Mouse (Mus musculus) liver, embryonic 11.5 days (tissue): ENCODE results near the gene Ift122. TPM values are rescaled to one million over a fixed set of nuclear protein-coding genes. Genes with fewer than 3 reads are reported as not detected.

Experiments
- ATAC-seq: fragments of 200-750 bp; cut with Nextera tagmentation; replicated peaks from 2 replicates; pipeline ENCODE4 v1.8.0; 2017; ENCODE audit warnings: moderate number of reproducible peaks, mild to moderate bottlenecking, moderate TSS enrichment, moderate library complexity; ENCODE audit not compliant: low FRiP score
- DNase-seq: peaks from one replicate; pipeline ENCODE4 v3.0.0-alpha.2; 2017; ENCODE audit warnings: low spot score
- H3K27ac ChIP-seq: fragments of 300-500 bp; sonication (generic); 2 replicates; pipeline ENCODE4 v1.5.1; 2014; ENCODE audit warnings: mild to moderate bottlenecking, low read depth, low read length, control low read depth
- H3K27me3 ChIP-seq: fragments of 300-500 bp; sonication (generic); replicated peaks from 2 replicates; pipeline ENCODE4 v1.6.1; 2014; ENCODE audit warnings: low read length, mixed read lengths; ENCODE audit not compliant: control insufficient read depth, insufficient read depth
- H3K36me3 ChIP-seq: fragments of 300-500 bp; sonication (generic); 2 replicates; pipeline ENCODE4 v1.6.1; 2014; ENCODE audit warnings: mild to moderate bottlenecking, low read length, moderate library complexity, mixed read lengths; ENCODE audit not compliant: control insufficient read depth, insufficient read depth
- H3K4me1 ChIP-seq: fragments of 300-500 bp; sonication (generic); replicated peaks from 2 replicates; pipeline ENCODE4 v1.6.1; 2014; ENCODE audit warnings: low read length, mixed read lengths; ENCODE audit not compliant: control insufficient read depth, insufficient read depth
- H3K4me2 ChIP-seq: fragments of 300-500 bp; sonication (generic); 2 replicates; pipeline ENCODE4 v1.6.1; 2014; ENCODE audit warnings: mild to moderate bottlenecking, control low read depth, moderate library complexity
- H3K4me3 ChIP-seq: fragments of 300-500 bp; sonication (generic); 2 replicates; pipeline ENCODE4 v1.5.1; 2014; ENCODE audit warnings: low read depth, low read length, control low read depth
- H3K9ac ChIP-seq: fragments of 300-500 bp; sonication (generic); 2 replicates; pipeline ENCODE4 v1.6.1; 2014; ENCODE audit warnings: low read depth, low read length, control low read depth
- H3K9me3 ChIP-seq: fragments of 300-500 bp; sonication (generic); 2 replicates; pipeline ENCODE4 v1.6.1; 2016; ENCODE audit warnings: low read length, inconsistent platforms, mixed read lengths; ENCODE audit not compliant: control insufficient read depth
- WGBS: fragments of 180-500 bp; shearing (Covaris S2); extraction: QIAGEN DNeasy Blood & Tissue Kit; methylation state at CpG from one replicate; pipeline ENCODE4 v1.1.7; 2014; 5-methylcytosine and 5-hydroxymethylcytosine counted together
- polyA plus RNA-seq: library from polyadenylated mRNA; unstranded; fragments of >200 nt; fragmentation: Nextera tagmentation; extraction: Ambion mirVana; gene quantifications from 2 replicates; pipeline ENCODE4 v1.2.1, GENCODE M21; 2014

Gene Ift122
- polyA plus RNA-seq, 1 experiment from 2014 or later = 9.1 TPM

- Histone ChIP-seq H3K27me3 (no peaks in the 10 kb centered on the region), H3K4me1 (peaks cover 10% of the 10 kb centered on the region; the same call in 1 of the 2 replicates), H3K4me2 (no peak overlapping the region), H3K27ac (no peak overlapping the region), H3K9me3 (no peaks in the 10 kb centered on the region), H3K4me3 (no peak overlapping the region), H3K9ac (no peak overlapping the region), H3K36me3 (no peaks in the 10 kb centered on the region)
- ATAC-seq = no peak
- WGBS = 73% methylated on average over 5 of the region's 5 CpGs
- no peak for DNase-seq
Observed at GRCm38 (mm10) chr6:115916611-115917010, 63.3 kb downstream of the Ift122 start.

DNA sequence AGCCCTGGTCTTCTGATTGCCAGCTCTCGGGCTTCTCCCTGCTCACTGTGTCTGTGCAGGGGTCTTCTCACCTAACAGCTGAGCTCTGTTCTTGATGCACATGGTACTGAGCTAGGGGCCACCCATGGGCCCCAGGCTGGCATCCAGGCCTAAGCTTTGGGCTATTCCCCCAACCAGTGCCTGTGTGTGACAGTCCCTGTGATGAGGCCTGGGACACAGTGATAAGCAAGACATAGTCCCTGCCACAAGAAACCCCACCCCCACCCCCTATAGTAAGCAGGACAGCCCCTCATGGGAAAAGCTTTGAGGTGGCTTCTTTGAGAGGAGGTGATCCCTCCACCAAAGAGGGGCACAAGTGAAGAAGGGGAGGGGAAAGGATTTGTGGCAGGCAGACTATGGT, 65.3 kb downstream of the Ift122 start:
- H3K4me3 ChIP-seq = no peak overlapping the region
- 65% methylated on average over 1 of the region's 1 CpGs for WGBS
- H3K27ac ChIP-seq = no peak overlapping the region
- no peaks in the 10 kb centered on the region for H3K36me3 ChIP-seq
- peaks cover 10% of the 10 kb centered on the region; the same call in 1 of the 2 replicates for H3K4me1 ChIP-seq
- no peak overlapping the region for H3K9ac ChIP-seq
- no peaks in the 10 kb centered on the region for H3K9me3 ChIP-seq
- DNase-seq (no peak), ATAC-seq (peak; percentile 61; the same call in 1 of the 2 replicates)
- no peaks in the 10 kb centered on the region for H3K27me3 ChIP-seq
- no peak overlapping the region for H3K4me2 ChIP-seq

DNA sequence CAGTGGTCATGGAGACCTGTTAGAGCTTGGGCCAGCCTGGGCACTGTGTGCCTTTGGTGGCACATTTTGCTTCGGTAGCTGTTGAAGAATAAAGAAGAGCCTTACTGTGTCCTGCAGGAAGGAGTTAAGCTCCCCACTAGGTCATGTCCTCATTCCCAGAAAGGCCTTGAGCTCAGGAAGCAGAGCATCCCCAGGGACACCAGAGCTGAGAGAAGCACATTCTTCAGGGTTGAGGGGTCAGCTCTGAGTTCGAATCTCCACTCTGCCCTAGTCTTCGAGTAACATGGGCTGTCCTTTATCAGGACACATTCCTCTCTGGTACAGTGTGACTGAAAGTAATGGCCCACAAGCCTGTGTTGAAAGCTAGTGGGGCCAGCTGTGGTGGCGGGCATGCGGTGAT, 66.6 kb downstream of the Ift122 start:
- Histone ChIP-seq H3K27ac (no peak overlapping the region), H3K9ac (no peak overlapping the region), H3K4me2 (no peak overlapping the region), H3K4me3 (no peak overlapping the region), H3K36me3 (no peaks in the 10 kb centered on the region), H3K9me3 (no peaks in the 10 kb centered on the region), H3K27me3 (no peaks in the 10 kb centered on the region), H3K4me1 (peaks cover 10% of the 10 kb centered on the region; the same call in 1 of the 2 replicates)
- DNase-seq = no peak
- ATAC-seq = no peak
- WGBS = 87% methylated on average over 5 of the region's 5 CpGs

GRCm38 (mm10) chr6:115924829-115925228, 71.6 kb downstream of the Ift122 start:
- DNase-seq (no peak), ATAC-seq (no peak)
- no peaks in the 10 kb centered on the region for H3K36me3 ChIP-seq
- no peak overlapping the region for H3K4me3 ChIP-seq
- H3K27me3 ChIP-seq = no peaks in the 10 kb centered on the region
- WGBS = 53% methylated on average over 6 of the region's 6 CpGs
- H3K4me1 ChIP-seq = no peaks in the 10 kb centered on the region; the same call in none of the 2 replicates
- no peak overlapping the region for H3K9ac ChIP-seq
- H3K27ac ChIP-seq = no peak overlapping the region
- no peak overlapping the region for H3K4me2 ChIP-seq
- H3K9me3 ChIP-seq = no peaks in the 10 kb centered on the region

GRCm38 (mm10) chr6:115926416-115926815, 73.1 kb downstream of the Ift122 start:
- no peaks in the 10 kb centered on the region for H3K9me3 ChIP-seq
- 84% methylated on average over 10 of the region's 10 CpGs for WGBS
- H3K36me3 ChIP-seq = no peaks in the 10 kb centered on the region
- no peak for ATAC-seq
- peaks cover 3% of the 10 kb centered on the region for H3K4me1 ChIP-seq
- H3K4me3 ChIP-seq = no peak overlapping the region
- no peak overlapping the region for H3K4me2 ChIP-seq
- H3K9ac ChIP-seq = no peak overlapping the region
- H3K27ac ChIP-seq = no peak overlapping the region
- DNase-seq = no peak
- H3K27me3 ChIP-seq = no peaks in the 10 kb centered on the region

DNA sequence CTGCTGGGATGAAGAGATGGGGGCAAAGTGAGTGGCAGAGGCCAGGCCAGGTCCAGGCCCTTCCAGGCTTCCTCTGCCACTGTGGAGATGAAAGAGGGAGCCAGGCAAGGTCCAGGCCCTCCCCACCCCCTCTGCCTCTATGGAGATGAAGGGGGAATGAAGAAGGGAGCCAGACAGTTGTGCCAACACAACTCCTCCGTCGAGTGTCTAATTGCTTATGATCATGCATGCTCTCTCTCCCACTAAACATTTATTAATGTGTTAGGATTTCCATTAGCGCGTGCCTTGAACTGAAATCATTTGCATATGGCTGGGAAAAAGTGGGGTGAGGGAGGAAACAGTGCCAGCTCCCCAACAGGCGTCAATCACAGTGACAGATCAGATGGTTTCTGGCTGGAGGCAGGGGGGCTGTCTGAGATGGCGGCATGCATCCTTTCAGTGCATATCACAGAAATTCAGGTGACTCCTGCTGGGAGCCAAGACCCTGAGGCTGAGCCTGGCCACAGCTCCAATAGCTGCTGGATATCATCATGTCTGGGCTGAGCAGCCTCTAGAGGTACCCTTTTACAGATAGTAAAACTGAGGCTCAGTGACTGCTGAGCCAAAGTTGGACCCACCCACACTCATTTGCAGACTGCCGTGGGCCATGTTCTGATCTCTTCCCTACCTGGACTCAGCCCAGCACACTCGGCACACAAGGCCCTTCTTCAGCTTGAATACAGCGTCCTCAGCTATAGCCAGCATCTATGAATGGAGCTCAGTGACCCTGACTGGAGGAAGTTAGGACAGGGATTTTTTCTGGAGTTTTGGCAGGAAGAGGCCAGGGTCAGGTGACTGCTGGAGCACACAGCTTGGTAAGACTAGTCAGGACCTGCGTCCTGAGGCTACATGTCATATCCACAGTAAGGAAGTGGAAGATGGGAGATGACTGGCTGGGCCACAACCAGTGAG, 74.3 kb downstream of the Ift122 start:
- Histone ChIP-seq H3K9me3 (no peaks in the 10 kb centered on the region), H3K27me3 (no peaks in the 10 kb centered on the region), H3K9ac (no peak overlapping the region), H3K27ac (no peak overlapping the region), H3K4me3 (no peak overlapping the region), H3K4me2 (no peak overlapping the region), H3K4me1 (peaks cover 3% of the 10 kb centered on the region), H3K36me3 (no peaks in the 10 kb centered on the region)
- ATAC-seq = no peak
- 81% methylated on average over 10 of the region's 10 CpGs for WGBS
- no peak for DNase-seq

DNA sequence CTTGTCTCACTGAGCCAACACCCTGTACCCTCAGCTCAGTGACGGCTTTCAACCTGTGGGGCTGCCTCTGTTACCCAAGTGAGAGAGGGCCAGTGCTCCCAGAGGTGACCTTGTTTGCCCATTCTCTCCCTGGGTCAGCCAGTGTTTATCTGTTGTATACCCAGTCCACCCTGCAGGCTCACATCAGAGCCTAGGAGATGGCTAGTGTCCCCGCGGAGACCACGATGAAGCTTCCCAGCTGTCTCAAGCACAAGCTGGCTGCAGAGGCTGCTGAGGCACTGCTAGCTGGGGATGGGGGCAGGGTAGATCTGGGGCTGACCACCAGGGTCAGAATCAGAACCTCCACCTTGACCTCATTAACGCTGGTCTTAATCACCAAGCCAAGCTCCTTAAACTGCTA, 76.7 kb downstream of the Ift122 start:
- H3K4me2 ChIP-seq = no peak overlapping the region
- H3K27me3 ChIP-seq = no peaks in the 10 kb centered on the region
- no peak overlapping the region for H3K4me3 ChIP-seq
- H3K36me3 ChIP-seq = no peaks in the 10 kb centered on the region
- H3K4me1 ChIP-seq = peaks cover 3% of the 10 kb centered on the region; the same call in 1 of the 2 replicates
- ATAC-seq (no peak), DNase-seq (no peak)
- no peak overlapping the region for H3K27ac ChIP-seq
- 66% methylated on average over 5 of the region's 5 CpGs for WGBS
- H3K9me3 ChIP-seq = no peaks in the 10 kb centered on the region
- H3K9ac ChIP-seq = no peak overlapping the region

DNA sequence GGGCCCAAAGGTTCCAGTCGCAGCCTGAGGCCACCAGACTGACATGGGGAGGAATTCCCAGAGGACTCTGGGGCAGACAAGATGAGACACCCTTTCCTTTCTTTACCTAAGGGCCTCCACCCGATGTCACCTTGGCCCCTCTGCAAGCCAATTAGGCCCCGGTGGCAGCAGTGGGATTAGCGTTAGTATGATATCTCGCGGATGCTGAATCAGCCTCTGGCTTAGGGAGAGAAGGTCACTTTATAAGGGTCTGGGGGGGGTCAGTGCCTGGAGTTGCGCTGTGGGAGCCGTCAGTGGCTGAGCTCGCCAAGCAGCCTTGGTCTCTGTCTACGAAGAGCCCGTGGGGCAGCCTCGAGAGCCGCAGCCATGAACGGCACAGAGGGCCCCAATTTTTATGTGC, 78.4 kb downstream of the Ift122 start, which contains the start of gene Rho:
Gene Rho (plus strand): TSS at position 110 of the 400 bp plus-strand sequence.
- H3K27me3 ChIP-seq = no peaks in the 10 kb centered on the region
- no peak within 1 kb of the TSS for H3K9ac ChIP-seq
- no peaks in the 10 kb centered on the region for H3K36me3 ChIP-seq
- DNase-seq = no peak
- 86% methylated on average over 14 of the region's 14 CpGs for WGBS
- H3K4me1 ChIP-seq = peaks cover 3% of the 10 kb centered on the region; the same call in 1 of the 2 replicates
- H3K4me3 ChIP-seq = no peak within 1 kb of the TSS
- ATAC-seq = no peak
- H3K27ac ChIP-seq = no peak within 1 kb of the TSS
- H3K4me2 ChIP-seq = no peak within 1 kb of the TSS
- no peaks in the 10 kb centered on the region for H3K9me3 ChIP-seq

DNA sequence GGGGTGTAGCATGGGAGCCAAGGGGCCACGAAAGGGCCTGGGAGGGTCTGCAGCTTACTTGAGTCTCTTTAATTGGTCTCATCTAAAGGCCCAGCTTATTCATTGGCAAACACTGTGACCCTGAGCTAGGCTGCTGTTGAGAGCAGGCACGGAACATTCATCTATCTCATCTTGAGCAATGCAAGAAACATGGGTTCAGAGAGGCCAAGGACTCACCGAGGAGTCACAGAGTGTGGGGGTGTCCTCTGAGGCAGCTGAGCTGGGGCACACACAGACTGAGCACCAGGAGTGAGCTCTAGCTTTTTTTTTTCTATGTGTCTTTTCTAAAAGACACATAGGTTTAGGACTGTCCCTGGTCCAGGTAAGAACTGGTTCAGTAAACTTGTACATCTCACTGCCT, 79.1 kb downstream of the Ift122 start:
- WGBS = 86% methylated on average over 3 of the region's 3 CpGs
- H3K9ac ChIP-seq = no peak overlapping the region
- no peak overlapping the region for H3K4me3 ChIP-seq
- H3K9me3 ChIP-seq = no peaks in the 10 kb centered on the region
- H3K27me3 ChIP-seq = no peaks in the 10 kb centered on the region
- no peak for ATAC-seq
- no peak for DNase-seq
- no peaks in the 10 kb centered on the region for H3K36me3 ChIP-seq
- peaks cover 3% of the 10 kb centered on the region; the same call in 1 of the 2 replicates for H3K4me1 ChIP-seq
- no peak overlapping the region for H3K27ac ChIP-seq
- H3K4me2 ChIP-seq = no peak overlapping the region
